Mouse (Mus musculus) liver, embryonic 15.5 days (tissue): ENCODE data around the gene Chrm4. TPM values are rescaled to one million over a fixed set of nuclear protein-coding genes. Genes with fewer than 3 reads are reported as not detected.

Source experiments
- ATAC-seq: fragments of 200-750 bp; cut with Nextera tagmentation; 2 replicates; pipeline ENCODE4 v1.8.0; 2017; ENCODE audit warnings: moderate number of reproducible peaks, mild to moderate bottlenecking, moderate library complexity; ENCODE audit not compliant: insufficient read depth
- H3K27ac ChIP-seq: fragments of 300-500 bp; sonication (generic); replicated peaks from 2 replicates; pipeline ENCODE4 v1.5.1; 2015; ENCODE audit warnings: mild to moderate bottlenecking, inconsistent platforms
- H3K27me3 ChIP-seq: fragments of 300-500 bp; sonication (generic); 2 replicates; pipeline ENCODE4 v1.6.1; 2015; ENCODE audit warnings: mild to moderate bottlenecking, inconsistent platforms
- H3K36me3 ChIP-seq: fragments of 300-500 bp; sonication (generic); replicated peaks from 2 replicates; pipeline ENCODE4 v1.6.1; 2015; ENCODE audit warnings: moderate library complexity, mild to moderate bottlenecking, inconsistent platforms
- H3K4me1 ChIP-seq: fragments of 300-500 bp; sonication (generic); replicated peaks from 2 replicates; pipeline ENCODE4 v1.6.1; 2015; ENCODE audit warnings: inconsistent platforms
- H3K4me2 ChIP-seq: fragments of 300-500 bp; sonication (generic); 2 replicates; pipeline ENCODE4 v1.6.1; 2015; ENCODE audit warnings: moderate library complexity, mild to moderate bottlenecking, inconsistent platforms
- H3K4me3 ChIP-seq: fragments of 300-500 bp; sonication (generic); replicated peaks from 2 replicates; pipeline ENCODE4 v1.5.1; 2015; ENCODE audit warnings: mild to moderate bottlenecking, inconsistent platforms
- H3K9ac ChIP-seq: fragments of 300-500 bp; sonication (generic); 2 replicates; pipeline ENCODE4 v1.6.1; 2015; ENCODE audit warnings: moderate library complexity, mild to moderate bottlenecking, inconsistent platforms
- H3K9me3 ChIP-seq: fragments of 300-500 bp; sonication (generic); replicated peaks from 2 replicates; pipeline ENCODE4 v1.6.1; 2016; ENCODE audit warnings: inconsistent platforms
- WGBS: fragments of 180-500 bp; shearing (Covaris S2); methylation state at CpG from one replicate; pipeline ENCODE4 v1.1.7; 2015; ENCODE audit warnings: mixed read lengths; ENCODE audit not compliant: insufficient replicate concordance; 5-methylcytosine and 5-hydroxymethylcytosine counted together
- polyA plus RNA-seq: library from polyadenylated mRNA; unstranded; fragments of >200 nt; fragmentation: Nextera tagmentation; extraction: Ambion mirVana; gene quantifications from 2 replicates; pipeline ENCODE4 v1.2.1, GENCODE M21; 2015

The Chrm4 gene
- polyA plus RNA-seq, 1 experiment from 2014 or later: not detected

DNA sequence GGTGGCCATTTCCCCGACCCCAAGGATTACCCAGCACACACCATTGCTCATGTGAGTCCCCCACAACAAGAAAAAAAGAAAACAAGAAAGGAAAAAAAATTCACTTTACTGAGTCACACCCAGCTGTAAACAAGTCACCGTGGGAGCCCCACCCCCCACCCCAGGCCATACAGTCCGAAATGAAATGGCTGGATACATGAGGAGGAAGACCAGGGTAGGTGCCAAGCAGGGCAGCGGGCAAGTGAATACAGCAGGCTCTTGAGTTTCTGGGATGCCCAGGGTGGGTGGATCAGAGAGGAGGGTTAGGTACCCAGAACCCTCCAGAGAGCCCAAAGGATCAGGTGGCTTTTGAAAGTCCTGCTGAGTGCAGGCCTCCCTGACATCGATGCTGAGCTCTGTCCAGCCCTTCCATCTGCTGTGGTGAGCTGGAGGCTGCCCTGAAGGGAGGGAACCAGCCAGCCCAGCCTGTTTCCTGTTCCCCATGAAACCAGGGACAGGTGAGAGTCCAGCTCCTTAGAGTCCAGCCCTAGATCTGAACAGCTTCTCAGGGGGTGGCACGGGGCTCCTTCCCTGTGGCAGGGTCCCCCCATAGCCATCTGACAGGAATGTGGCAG lies 5.8 kb downstream of the Chrm4 start:
- Histone ChIP-seq H3K9ac (no peak overlapping the region), H3K36me3 (peaks cover 53% of the 10 kb centered on the region), H3K9me3 (no peaks in the 10 kb centered on the region), H3K27ac (no peak overlapping the region), H3K4me3 (peak overlapping the region; percentile 39; the same call in 1 of the 2 replicates), H3K4me2 (peak overlapping the region; percentile 66), H3K27me3 (peaks cover 45% of the 10 kb centered on the region), H3K4me1 (peaks cover 50% of the 10 kb centered on the region)
- 21% methylated on average over 6 of the region's 6 CpGs for WGBS
- ATAC-seq: no peak

DNA sequence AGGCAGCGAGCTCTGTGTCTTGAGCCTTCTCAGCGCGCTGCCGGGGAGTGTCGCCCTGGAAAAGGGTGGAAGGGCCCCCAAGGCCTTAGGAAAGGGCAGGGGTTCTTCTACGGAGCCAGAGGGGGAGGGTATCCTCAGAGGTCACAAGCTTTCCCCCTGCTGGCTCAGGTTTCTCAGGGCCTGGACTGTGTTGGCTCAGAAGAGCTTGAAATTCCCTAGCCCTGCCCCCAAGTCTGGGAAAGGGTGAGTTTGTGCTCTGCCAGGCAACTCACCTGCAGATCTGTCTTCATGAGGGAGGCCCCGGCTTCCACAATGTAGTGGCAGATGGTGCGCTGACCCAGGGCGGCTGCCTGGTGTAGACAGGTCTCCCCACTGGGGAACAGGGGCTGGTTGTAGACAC lies 6.4 kb downstream of the Chrm4 start:
- Histone ChIP-seq H3K4me1 (peaks cover 47% of the 10 kb centered on the region), H3K27me3 (peaks cover 39% of the 10 kb centered on the region), H3K4me3 (no peak overlapping the region), H3K36me3 (peaks cover 59% of the 10 kb centered on the region), H3K9ac (no peak overlapping the region), H3K4me2 (no peak overlapping the region), H3K9me3 (no peaks in the 10 kb centered on the region), H3K27ac (no peak overlapping the region)
- no peak for ATAC-seq
- 70% methylated on average over 9 of the region's 9 CpGs for WGBS

DNA sequence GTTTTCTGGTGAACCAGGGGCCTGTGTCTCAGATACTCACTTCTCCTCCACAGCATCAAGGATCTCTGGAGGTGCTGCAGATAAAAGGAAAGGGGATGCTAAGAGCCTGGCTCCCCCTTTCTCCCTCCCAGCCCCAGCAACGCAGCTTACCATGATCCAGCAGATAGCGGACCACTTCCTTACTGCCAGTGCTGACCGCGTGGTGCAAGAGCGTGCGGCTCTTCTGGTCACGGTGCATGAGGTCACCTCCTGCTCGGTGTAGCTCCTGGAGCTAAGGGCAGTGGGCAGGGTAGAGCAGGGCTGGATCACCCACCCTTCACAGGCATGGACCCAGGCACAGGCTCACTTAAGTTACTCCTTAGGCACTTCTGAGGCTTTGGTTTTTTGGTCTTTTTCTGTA lies 7.0 kb downstream of the Chrm4 start:
- 36% methylated on average over 8 of the region's 8 CpGs for WGBS
- Histone ChIP-seq H3K9ac (no peak overlapping the region), H3K27ac (no peak overlapping the region), H3K4me1 (peaks cover 47% of the 10 kb centered on the region), H3K4me2 (no peak overlapping the region), H3K4me3 (no peak overlapping the region), H3K36me3 (peaks cover 64% of the 10 kb centered on the region), H3K27me3 (peaks cover 33% of the 10 kb centered on the region), H3K9me3 (no peaks in the 10 kb centered on the region)
- no peak for ATAC-seq

- H3K9ac ChIP-seq: no peak overlapping the region
- H3K4me2 ChIP-seq: no peak overlapping the region
- H3K36me3 ChIP-seq: peaks cover 74% of the 10 kb centered on the region
- H3K9me3 ChIP-seq: no peaks in the 10 kb centered on the region
- H3K27me3 ChIP-seq: peaks cover 27% of the 10 kb centered on the region
- H3K27ac ChIP-seq: no peak overlapping the region
- WGBS: 78% methylated on average over 9 of the region's 9 CpGs
- no peak overlapping the region for H3K4me3 ChIP-seq
- H3K4me1 ChIP-seq: peaks cover 45% of the 10 kb centered on the region
- no peak for ATAC-seq
These were observed 7.9 kb downstream of the Chrm4 start for GRCm38 (mm10) chr2:91934826-91935525.

GRCm38 (mm10) chr2:91936154-91936553 lies 9.1 kb downstream of the Chrm4 start:
- H3K9me3 ChIP-seq: no peaks in the 10 kb centered on the region
- H3K4me1 ChIP-seq: peaks cover 35% of the 10 kb centered on the region
- peaks cover 15% of the 10 kb centered on the region for H3K27me3 ChIP-seq
- WGBS: 86% methylated on average over 7 of the region's 7 CpGs
- peaks cover 86% of the 10 kb centered on the region for H3K36me3 ChIP-seq
- no peak overlapping the region for H3K9ac ChIP-seq
- no peak for ATAC-seq
- H3K4me2 ChIP-seq: no peak overlapping the region
- H3K4me3 ChIP-seq: no peak overlapping the region
- H3K27ac ChIP-seq: no peak overlapping the region

GRCm38 (mm10) chr2:91939303-91939935 lies 12.4 kb downstream of the Chrm4 start:
- no peak for ATAC-seq
- Histone ChIP-seq H3K27ac (no peak overlapping the region), H3K4me2 (no peak overlapping the region), H3K36me3 (peaks cover 94% of the 10 kb centered on the region), H3K9ac (no peak overlapping the region), H3K4me3 (no peak overlapping the region), H3K9me3 (no peaks in the 10 kb centered on the region), H3K4me1 (peaks cover 11% of the 10 kb centered on the region), H3K27me3 (no peaks in the 10 kb centered on the region)
- WGBS: 89% methylated on average over 15 of the region's 15 CpGs

DNA sequence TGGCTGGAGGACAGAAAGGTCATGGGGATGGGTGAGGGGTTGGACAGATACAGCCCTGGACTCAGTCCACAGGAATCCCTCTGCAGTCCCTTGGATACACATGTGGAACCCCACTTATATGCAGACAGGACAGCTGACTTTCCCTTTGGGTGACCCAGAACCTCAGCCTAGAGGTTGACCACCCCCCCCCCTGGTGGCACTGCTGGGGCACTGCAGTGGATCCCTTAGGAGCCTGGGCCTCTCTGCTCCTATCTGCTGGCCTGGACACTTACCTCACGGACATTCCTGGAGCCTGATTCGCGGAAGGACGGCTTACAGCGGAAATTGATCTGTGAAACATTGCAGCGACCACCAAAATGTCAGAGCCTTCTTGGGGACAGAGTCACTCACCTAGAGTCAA lies 15.3 kb downstream of the Chrm4 start:
- WGBS: 83% methylated on average over 6 of the region's 6 CpGs
- Histone ChIP-seq H3K4me1 (peaks cover 36% of the 10 kb centered on the region), H3K27me3 (no peaks in the 10 kb centered on the region), H3K9me3 (no peaks in the 10 kb centered on the region), H3K36me3 (peaks cover 78% of the 10 kb centered on the region), H3K27ac (no peak overlapping the region), H3K9ac (no peak overlapping the region), H3K4me3 (no peak overlapping the region), H3K4me2 (no peak overlapping the region)
- ATAC-seq: no peak

DNA sequence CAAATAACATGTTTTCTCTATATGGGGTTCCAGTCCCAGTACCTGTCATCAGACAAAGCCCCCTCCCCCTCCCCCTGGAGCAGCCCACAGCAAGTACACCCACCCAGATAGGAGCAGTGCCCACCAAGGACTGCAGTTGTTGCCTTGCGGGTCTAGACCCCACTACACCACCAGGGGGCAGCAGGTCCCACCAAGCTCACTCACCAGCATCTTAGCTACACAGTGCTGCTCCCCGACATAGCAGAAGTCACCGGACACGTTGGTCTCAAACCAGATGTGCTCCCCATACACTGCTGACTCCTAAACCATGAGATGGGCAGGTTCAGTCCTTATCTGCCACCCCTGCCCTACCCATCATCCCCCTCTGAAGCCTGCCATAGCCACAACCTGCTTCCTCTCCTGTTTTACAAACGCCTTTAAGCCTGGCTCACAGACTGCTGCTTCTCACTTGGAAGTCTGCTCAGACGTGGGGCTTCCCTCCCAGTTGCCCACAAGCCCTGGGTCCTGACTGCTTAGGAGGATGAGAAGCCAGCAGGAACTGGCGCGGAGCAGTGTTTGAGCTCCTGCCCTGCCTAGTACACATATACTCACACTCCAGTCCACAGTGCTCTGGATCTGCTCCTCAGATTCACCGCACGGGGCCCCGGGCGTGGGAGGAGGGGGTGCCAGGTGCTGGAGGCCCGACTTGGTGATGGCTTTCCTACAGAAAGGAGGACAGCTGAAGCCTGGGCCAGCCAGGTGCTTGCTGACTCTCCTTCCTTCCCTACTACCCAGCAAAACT lies 17.3 kb downstream of the Chrm4 start:
- WGBS: 38% methylated on average over 13 of the region's 13 CpGs
- H3K4me1 ChIP-seq: peaks cover 56% of the 10 kb centered on the region
- peak overlapping the region; percentile 27; the same call in 1 of the 2 replicates for H3K9ac ChIP-seq
- ATAC-seq: peak; percentile 25
- peak overlapping the region; percentile 29 for H3K4me2 ChIP-seq
- H3K4me3 ChIP-seq: no peak overlapping the region
- no peaks in the 10 kb centered on the region for H3K9me3 ChIP-seq
- H3K27me3 ChIP-seq: no peaks in the 10 kb centered on the region
- peaks cover 58% of the 10 kb centered on the region for H3K36me3 ChIP-seq
- H3K27ac ChIP-seq: peak overlapping the region; percentile 64

- H3K4me3 ChIP-seq: no peak within 1 kb of the TSS
- H3K36me3 ChIP-seq: peaks cover 46% of the 10 kb centered on the region
- H3K9me3 ChIP-seq: no peaks in the 10 kb centered on the region
- H3K4me2 ChIP-seq: peak within 1 kb of the TSS; percentile 83
- ATAC-seq: no peak
- no peaks in the 10 kb centered on the region for H3K27me3 ChIP-seq
- 89% methylated on average over 18 of the region's 18 CpGs for WGBS
- H3K27ac ChIP-seq: peak within 1 kb of the TSS; percentile 90
- H3K4me1 ChIP-seq: peaks cover 68% of the 10 kb centered on the region
- H3K9ac ChIP-seq: peak within 1 kb of the TSS; percentile 66
These were observed 18.4 kb downstream of the Chrm4 start, which contains the start of gene Gm9821 for GRCm38 (mm10) chr2:91945483-91945882. Gm9821 (plus strand) TSS chr2:91945703.

DNA sequence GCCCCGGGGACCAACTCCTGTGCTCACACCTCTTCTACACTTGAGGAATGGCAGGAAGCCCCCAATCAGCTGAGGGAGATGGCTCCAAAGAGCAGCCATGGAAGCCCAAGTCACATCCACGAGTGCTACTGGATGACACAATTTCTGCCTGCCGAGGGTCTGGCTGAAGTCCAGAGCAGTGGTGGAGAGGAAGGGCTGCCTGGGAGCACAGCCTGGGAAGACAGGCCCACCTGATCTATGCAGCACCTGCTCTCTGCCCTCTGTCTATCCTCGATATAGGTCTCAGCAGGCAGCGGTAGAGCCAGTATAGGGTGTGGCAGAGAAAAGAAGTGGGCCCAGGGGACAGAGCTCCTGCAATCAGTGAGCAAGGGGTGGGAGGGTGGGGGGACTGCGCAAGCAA lies 19.8 kb downstream of the Chrm4 start:
- Histone ChIP-seq H3K27me3 (no peaks in the 10 kb centered on the region), H3K4me2 (peak overlapping the region; percentile 83), H3K9me3 (no peaks in the 10 kb centered on the region), H3K27ac (peak overlapping the region; percentile 90), H3K36me3 (peaks cover 34% of the 10 kb centered on the region), H3K9ac (peak overlapping the region; percentile 66), H3K4me3 (peak overlapping the region; percentile 54; the same call in 1 of the 2 replicates), H3K4me1 (peaks cover 80% of the 10 kb centered on the region)
- WGBS: 31% methylated on average over 6 of the region's 6 CpGs
- no peak for ATAC-seq
